Mouse (Mus musculus): ENCODE measurements around the gene Atg16l1.

- TF ChIP-seq CTCF (conservative IDR thresholded peaks at IDR 0.05; ENCODE audit: insufficient read depth, insufficient read length, low read depth, low read length) (no peak), POLR2A (IDR thresholded peaks at IDR 0.05; ENCODE audit: low read depth, low read length) (no peak)
Measured at GRCm38 (mm10) chr1:87729850-87730249, 25.8 kb upstream of the Atg16l1 start.
